Mouse (Mus musculus): ENCODE data around the gene Shisa2. TPM values are rescaled to one million over a fixed set of nuclear protein-coding genes. Genes with fewer than 3 reads are reported as not detected.
"Not testable (repeated sequence)": the region's sequence is repeated elsewhere in the genome, so short reads cannot be mapped to it uniquely, and the experiment has no call there.

Gene Shisa2
- polyA plus RNA-seq, 1 experiment from 2014 or later: 5.0 TPM

DNA sequence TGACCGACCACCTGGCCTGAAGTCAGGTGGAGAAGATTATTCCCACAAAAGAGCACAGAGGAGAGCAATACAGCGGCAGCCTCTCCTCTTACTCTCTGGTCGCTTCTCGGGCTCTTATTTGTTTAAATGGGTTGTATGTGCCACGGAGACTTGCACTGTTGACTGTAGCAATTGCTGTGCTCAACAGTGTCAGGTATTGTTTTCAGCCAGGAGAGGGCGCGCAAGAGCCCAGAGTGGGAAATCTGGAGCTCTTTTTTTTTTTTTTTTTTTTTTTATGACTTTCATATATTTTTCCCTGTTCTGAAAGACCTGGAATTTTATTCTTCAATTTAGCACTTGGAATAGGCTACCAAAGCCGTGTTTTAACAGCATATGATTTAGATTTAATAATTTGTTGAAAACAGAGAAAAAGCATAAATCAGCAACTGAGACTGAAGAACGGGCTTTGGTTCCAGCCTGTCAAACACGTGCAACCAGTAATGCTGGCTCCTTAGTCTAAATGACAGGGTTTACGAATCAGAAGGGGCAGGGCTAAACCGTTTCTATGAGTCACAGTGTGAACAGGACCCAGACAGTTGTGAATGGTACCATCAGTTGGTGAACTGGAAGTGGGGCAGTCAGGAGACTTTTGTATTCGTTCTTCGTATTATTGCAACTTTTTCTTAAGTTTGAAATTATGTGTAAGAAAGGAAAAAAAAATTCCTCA is 12.0 kb upstream of the Shisa2 start:
- WGBS: 53% methylated on average over 14 of the region's 14 CpGs
- Histone ChIP-seq H3K4me1 (no peaks in the 10 kb centered on the region), H3K27ac (no peak overlapping the region), H3K9ac (no peak overlapping the region), H3K36me3 (replicated peaks) (no peaks in the 10 kb centered on the region), H3K9me3 (no peaks in the 10 kb centered on the region), H3K27me3 (replicated peaks) (no peaks in the 10 kb centered on the region), H3K4me3 (no peak overlapping the region), H3K4me2 (no peak overlapping the region)
- ATAC-seq (replicated peaks): no peak

GRCm38 (mm10) chr14:59614149-59614548 is 11.0 kb upstream of the Shisa2 start:
- not testable (repeated sequence) for ATAC-seq (replicated peaks); H3K9me3 ChIP-seq; H3K9ac ChIP-seq; H3K4me1 ChIP-seq; H3K27me3 ChIP-seq (replicated peaks); H3K4me2 ChIP-seq; H3K4me3 ChIP-seq; H3K36me3 ChIP-seq (replicated peaks); H3K27ac ChIP-seq
- WGBS: 84% methylated on average over 3 of the region's 3 CpGs

DNA sequence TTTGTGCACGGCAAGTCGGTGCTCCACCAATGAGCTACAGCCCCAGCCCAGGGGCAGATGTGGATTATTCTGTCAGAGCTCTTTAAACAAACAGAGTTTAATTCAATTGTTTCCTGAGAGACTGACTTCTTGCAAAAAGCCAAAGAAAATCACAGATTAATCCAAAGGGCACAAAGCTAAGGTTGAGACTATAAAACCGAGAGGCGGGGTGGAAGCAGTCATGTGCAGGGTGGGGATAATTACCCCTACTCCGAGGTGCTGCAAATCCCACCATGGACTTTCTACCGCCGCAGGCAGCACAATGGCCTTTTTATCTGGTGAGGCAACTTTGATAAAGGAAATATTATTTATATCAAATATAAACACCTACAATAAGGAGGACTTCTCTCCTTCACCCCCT is 8.3 kb upstream of the Shisa2 start:
- Histone ChIP-seq H3K4me3 (no peak overlapping the region), H3K4me2 (no peak overlapping the region), H3K36me3 (replicated peaks) (no peaks in the 10 kb centered on the region), H3K4me1 (no peaks in the 10 kb centered on the region), H3K27ac (no peak overlapping the region), H3K9ac (no peak overlapping the region), H3K27me3 (replicated peaks) (no peaks in the 10 kb centered on the region), H3K9me3 (no peaks in the 10 kb centered on the region)
- ATAC-seq (replicated peaks): no peak
- 39% methylated on average over 7 of the region's 7 CpGs for WGBS

GRCm38 (mm10) chr14:59624326-59624885 is 702 bp upstream of the Shisa2 start:
- Histone ChIP-seq H3K27me3 (replicated peaks) (0 out of 2 replicates have a peak, but pooled peaks cover 7% of the 10 kb centered on the region), H3K9ac (no peak overlapping the region), H3K4me3 (no peak overlapping the region), H3K4me2 (peak overlapping the region; percentile 79; the same call in 1 of the 2 replicates), H3K4me1 (peaks cover 31% of the 10 kb centered on the region), H3K9me3 (no peaks in the 10 kb centered on the region), H3K36me3 (replicated peaks) (no peaks in the 10 kb centered on the region), H3K27ac (no peak overlapping the region)
- no peak for ATAC-seq (replicated peaks)
- WGBS: 42% methylated on average over 9 of the region's 9 CpGs

DNA sequence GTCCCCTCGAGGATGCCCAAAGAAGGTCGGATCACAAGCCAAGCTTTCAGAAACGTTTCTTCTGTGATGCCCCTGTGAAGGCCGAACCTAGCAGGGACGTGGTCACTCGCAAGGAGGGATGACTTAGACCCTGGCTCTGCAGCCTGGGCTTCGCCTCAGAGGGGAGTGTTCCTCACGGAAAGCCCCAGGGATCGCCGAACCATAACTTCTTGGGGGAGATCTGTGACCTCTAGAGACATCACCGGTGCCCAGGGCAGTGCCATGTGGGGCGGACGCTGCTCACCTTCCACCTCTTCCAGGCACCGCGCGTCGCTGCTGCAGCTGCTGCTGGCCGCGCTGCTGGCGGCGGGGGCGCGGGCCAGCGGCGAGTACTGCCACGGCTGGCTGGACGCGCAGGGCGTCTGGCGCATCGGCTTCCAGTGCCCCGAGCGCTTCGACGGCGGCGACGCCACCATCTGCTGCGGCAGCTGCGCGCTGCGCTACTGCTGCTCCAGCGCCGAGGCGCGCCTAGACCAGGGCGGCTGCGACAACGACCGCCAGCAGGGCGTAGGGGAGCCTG is 777 bp downstream of the Shisa2 start:
- Histone ChIP-seq H3K27me3 (replicated peaks) (0 out of 2 replicates have a peak, but pooled peaks cover 10% of the 10 kb centered on the region), H3K36me3 (replicated peaks) (no peaks in the 10 kb centered on the region), H3K27ac (peak overlapping the region; percentile 73), H3K9ac (peak overlapping the region; percentile 44), H3K4me1 (peaks cover 31% of the 10 kb centered on the region), H3K9me3 (no peaks in the 10 kb centered on the region), H3K4me2 (peak overlapping the region; percentile 79), H3K4me3 (peak overlapping the region; percentile 65)
- peak; percentile 61 for ATAC-seq (replicated peaks)
- 1% methylated on average over 50 of the region's 51 CpGs for WGBS

DNA sequence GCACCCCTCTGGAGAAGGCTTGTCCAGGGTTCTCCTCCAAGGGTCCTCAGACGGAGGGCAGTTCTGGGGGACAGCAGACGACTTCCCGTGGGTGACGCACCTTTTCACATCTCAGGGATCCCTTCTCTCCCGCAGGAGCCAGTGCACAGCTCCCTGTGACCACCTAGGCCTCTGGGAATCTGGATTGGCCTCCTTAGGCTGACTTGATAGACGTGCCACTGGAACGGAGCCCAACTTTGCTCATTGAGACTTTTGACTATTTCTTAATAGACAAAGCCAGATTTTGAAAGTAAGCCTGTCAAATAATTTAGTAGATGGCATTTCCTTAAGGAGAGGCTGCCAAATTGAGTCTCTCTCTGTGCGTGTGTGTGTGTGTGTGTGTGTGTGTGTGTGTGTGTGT is 1.6 kb downstream of the Shisa2 start:
- WGBS: 14% methylated on average over 8 of the region's 8 CpGs
- Histone ChIP-seq H3K9me3 (no peaks in the 10 kb centered on the region), H3K27me3 (replicated peaks) (0 out of 2 replicates have a peak, but pooled peaks cover 10% of the 10 kb centered on the region), H3K36me3 (replicated peaks) (no peaks in the 10 kb centered on the region), H3K4me1 (peaks cover 31% of the 10 kb centered on the region), H3K4me2 (peak overlapping the region; percentile 79), H3K9ac (peak overlapping the region; percentile 44; the same call in 1 of the 2 replicates), H3K4me3 (peak overlapping the region; percentile 65), H3K27ac (no peak overlapping the region)
- no peak for ATAC-seq (replicated peaks)

DNA sequence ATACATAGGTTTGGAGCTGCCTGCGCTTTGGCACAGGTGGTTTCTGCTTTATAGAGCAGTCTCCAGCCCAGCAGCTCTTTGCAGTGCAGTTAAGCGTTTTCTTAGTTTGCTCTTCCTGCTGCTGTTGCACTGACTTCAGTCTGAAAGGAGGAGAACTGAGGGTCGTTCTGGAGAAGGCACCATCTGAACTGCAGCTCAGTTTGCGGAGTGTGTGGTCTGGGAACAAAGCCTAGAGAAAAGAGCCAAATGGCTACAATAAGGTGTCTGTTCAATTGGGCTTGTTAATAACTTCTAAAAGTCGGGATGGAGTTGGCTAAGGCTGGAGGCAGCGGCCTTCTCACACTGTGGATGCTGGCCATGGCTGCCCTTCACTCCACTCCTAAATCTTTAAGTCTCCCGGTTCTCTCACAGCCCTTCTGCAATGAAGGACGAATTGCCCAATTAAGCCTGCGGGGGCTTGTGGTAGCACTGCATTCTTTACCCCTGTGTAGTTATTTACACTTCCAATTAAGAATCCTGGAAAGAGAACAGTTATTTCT is 2.1 kb downstream of the Shisa2 start:
- Histone ChIP-seq H3K27me3 (replicated peaks) (0 out of 2 replicates have a peak, but pooled peaks cover 10% of the 10 kb centered on the region), H3K4me1 (peaks cover 31% of the 10 kb centered on the region), H3K4me2 (peak overlapping the region; percentile 79), H3K4me3 (peak overlapping the region; percentile 65), H3K9ac (no peak overlapping the region), H3K36me3 (replicated peaks) (no peaks in the 10 kb centered on the region), H3K27ac (no peak overlapping the region), H3K9me3 (no peaks in the 10 kb centered on the region)
- no peak for ATAC-seq (replicated peaks)
- 28% methylated on average over 9 of the region's 9 CpGs for WGBS

GRCm38 (mm10) chr14:59627823-59628222 is 2.7 kb downstream of the Shisa2 start:
- Histone ChIP-seq H3K9ac (no peak overlapping the region), H3K4me3 (peak overlapping the region; percentile 65), H3K4me1 (peaks cover 31% of the 10 kb centered on the region), H3K27ac (no peak overlapping the region), H3K36me3 (replicated peaks) (no peaks in the 10 kb centered on the region), H3K4me2 (peak overlapping the region; percentile 79), H3K27me3 (replicated peaks) (0 out of 2 replicates have a peak, but pooled peaks cover 10% of the 10 kb centered on the region), H3K9me3 (no peaks in the 10 kb centered on the region)
- 36% methylated on average over 7 of the region's 7 CpGs for WGBS
- peak; percentile 31; the same call in 1 of the 2 replicates for ATAC-seq (replicated peaks)

GRCm38 (mm10) chr14:59629308-59629707 is 4.2 kb downstream of the Shisa2 start:
- Histone ChIP-seq H3K36me3 (replicated peaks) (no peaks in the 10 kb centered on the region), H3K27me3 (replicated peaks) (0 out of 2 replicates have a peak, but pooled peaks cover 2% of the 10 kb centered on the region), H3K4me3 (no peak overlapping the region), H3K4me2 (no peak overlapping the region), H3K27ac (no peak overlapping the region), H3K9me3 (no peaks in the 10 kb centered on the region), H3K4me1 (peaks cover 31% of the 10 kb centered on the region), H3K9ac (no peak overlapping the region)
- 83% methylated on average over 15 of the region's 15 CpGs for WGBS
- no peak for ATAC-seq (replicated peaks)

GRCm38 (mm10) chr14:59630096-59630495 is 5.0 kb downstream of the Shisa2 start:
- Histone ChIP-seq H3K36me3 (replicated peaks) (no peaks in the 10 kb centered on the region), H3K27me3 (replicated peaks) (0 out of 2 replicates have a peak, but pooled peaks cover 2% of the 10 kb centered on the region), H3K4me3 (no peak overlapping the region), H3K9ac (no peak overlapping the region), H3K27ac (no peak overlapping the region), H3K4me2 (no peak overlapping the region), H3K9me3 (no peaks in the 10 kb centered on the region), H3K4me1 (peaks cover 27% of the 10 kb centered on the region)
- WGBS: 85% methylated on average over 9 of the region's 9 CpGs
- ATAC-seq (replicated peaks): no peak

DNA sequence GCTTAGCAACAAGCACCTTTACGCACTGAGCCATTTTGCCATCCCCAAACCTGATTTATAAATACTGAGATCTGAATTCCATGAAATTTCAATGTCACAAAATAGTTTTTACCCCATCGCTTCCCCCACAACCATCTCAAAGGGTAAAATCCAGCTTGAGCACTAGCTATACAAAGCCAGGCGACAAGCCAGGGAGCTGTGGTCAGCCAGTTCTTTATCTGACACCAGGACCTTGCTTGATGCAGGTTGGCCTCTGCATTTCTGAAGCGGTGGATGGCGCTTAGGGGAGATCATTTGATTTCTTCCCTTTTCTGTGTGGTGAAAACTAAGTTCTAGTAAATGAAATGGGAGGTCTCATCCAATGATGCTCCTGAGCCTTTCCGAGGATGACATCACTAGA is 7.0 kb downstream of the Shisa2 start:
- H3K27me3 ChIP-seq (replicated peaks): 0 out of 2 replicates have a peak, but pooled peaks cover 2% of the 10 kb centered on the region
- H3K4me3 ChIP-seq: no peak overlapping the region
- H3K36me3 ChIP-seq (replicated peaks): no peaks in the 10 kb centered on the region
- no peak overlapping the region for H3K4me2 ChIP-seq
- no peaks in the 10 kb centered on the region for H3K9me3 ChIP-seq
- H3K4me1 ChIP-seq: peaks cover 12% of the 10 kb centered on the region
- ATAC-seq (replicated peaks): no peak
- H3K9ac ChIP-seq: no peak overlapping the region
- H3K27ac ChIP-seq: no peak overlapping the region
- 94% methylated on average over 6 of the region's 6 CpGs for WGBS

DNA sequence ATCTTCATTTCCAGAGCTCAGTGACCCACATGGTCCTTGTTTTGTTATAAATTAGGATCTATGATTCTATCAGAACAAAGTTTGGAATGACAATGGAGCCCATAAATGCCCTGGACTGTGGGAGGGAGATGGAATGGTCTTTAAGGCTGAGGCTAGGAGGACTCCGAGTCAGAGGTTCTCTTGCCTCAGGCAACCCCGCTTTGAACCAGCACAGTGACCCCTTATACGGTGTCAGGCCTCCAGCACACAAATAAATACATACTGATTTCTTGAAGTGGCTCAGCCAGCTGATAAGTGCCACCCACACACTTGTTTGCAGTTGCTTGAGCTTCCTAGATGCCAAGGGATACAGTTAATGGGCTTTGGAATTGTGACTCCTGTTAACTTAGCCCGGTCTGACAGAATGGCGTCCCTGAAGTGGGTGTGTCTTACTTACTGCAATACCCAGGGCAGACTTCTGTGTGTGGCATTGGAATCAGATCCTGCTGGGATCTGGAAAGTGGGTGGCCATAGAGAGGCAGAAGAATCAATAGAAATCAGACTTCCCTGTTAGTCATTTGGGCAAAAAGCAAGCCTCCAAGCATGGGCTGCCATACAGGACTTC is 8.3 kb downstream of the Shisa2 start:
- H3K4me2 ChIP-seq: no peak overlapping the region
- H3K4me3 ChIP-seq: no peak overlapping the region
- no peaks in the 10 kb centered on the region for H3K36me3 ChIP-seq (replicated peaks)
- H3K9me3 ChIP-seq: no peaks in the 10 kb centered on the region
- H3K27me3 ChIP-seq (replicated peaks): 0 out of 2 replicates have a peak, but pooled peaks cover 2% of the 10 kb centered on the region
- H3K4me1 ChIP-seq: no peaks in the 10 kb centered on the region
- no peak overlapping the region for H3K27ac ChIP-seq
- 81% methylated on average over 5 of the region's 5 CpGs for WGBS
- H3K9ac ChIP-seq: no peak overlapping the region
- ATAC-seq (replicated peaks): no peak
